Mouse (Mus musculus) heart, embryonic 12.5 days (tissue): ENCODE data around the gene Gpr152. TPM values are rescaled to one million over a fixed set of nuclear protein-coding genes. Genes with fewer than 3 reads are reported as not detected.

Experiments used
- ATAC-seq: fragments of 200-750 bp; cut with Nextera tagmentation; 2 replicates; pipeline ENCODE4 v1.8.0; 2017; ENCODE audit warnings: moderate TSS enrichment, moderate library complexity; ENCODE audit not compliant: insufficient number of reproducible peaks, low FRiP score
- H3K27ac ChIP-seq: fragments of 300-500 bp; sonication (generic); 2 replicates; pipeline ENCODE4 v1.5.1; 2016; ENCODE audit warnings: mild to moderate bottlenecking, moderate library complexity; ENCODE audit not compliant: poor library complexity, severe bottlenecking
- H3K27me3 ChIP-seq: fragments of 300-500 bp; sonication (generic); replicated peaks from 2 replicates; pipeline ENCODE4 v1.6.1; 2016; ENCODE audit warnings: mild to moderate bottlenecking, moderate library complexity
- H3K36me3 ChIP-seq: fragments of 300-500 bp; sonication (generic); 2 replicates; pipeline ENCODE4 v1.6.1; 2016; ENCODE audit warnings: mild to moderate bottlenecking, moderate library complexity
- H3K4me1 ChIP-seq: fragments of 300-500 bp; sonication (generic); replicated peaks from 2 replicates; pipeline ENCODE4 v1.6.1; 2016; ENCODE audit warnings: mild to moderate bottlenecking
- H3K4me2 ChIP-seq: fragments of 300-500 bp; sonication (generic); 2 replicates; pipeline ENCODE4 v1.6.1; 2016; ENCODE audit warnings: mild to moderate bottlenecking, moderate library complexity
- H3K4me3 ChIP-seq: fragments of 300-500 bp; sonication (generic); 2 replicates; pipeline ENCODE4 v1.5.1; 2016; ENCODE audit warnings: mild to moderate bottlenecking
- H3K9ac ChIP-seq: fragments of 300-500 bp; sonication (generic); 2 replicates; pipeline ENCODE4 v1.6.1; 2016; ENCODE audit warnings: mild to moderate bottlenecking, moderate library complexity
- H3K9me3 ChIP-seq: fragments of 300-500 bp; sonication (generic); replicated peaks from 2 replicates; pipeline ENCODE4 v1.6.1; 2016; ENCODE audit warnings: mild to moderate bottlenecking, moderate library complexity
- WGBS: fragments of 180-500 bp; shearing (Covaris S2); methylation state at CpG from one replicate; pipeline ENCODE4 v1.1.7; 2016; 5-methylcytosine and 5-hydroxymethylcytosine counted together
- polyA plus RNA-seq: library from polyadenylated mRNA; unstranded; fragments of >200 nt; fragmentation: Nextera tagmentation; extraction: Ambion mirVana; gene quantifications from 2 replicates; pipeline ENCODE4 v1.2.1, GENCODE M21; 2016

The Gpr152 gene
- polyA plus RNA-seq, 1 experiment from 2014 or later, result not detected

GRCm38 (mm10) chr19:4194021-4194724 lies 54.6 kb downstream of the Gpr152 start:
- 73% methylated on average over 8 of the region's 8 CpGs for WGBS
- no peak for ATAC-seq
- H3K4me2 ChIP-seq, result 0 out of 2 replicates have a peak overlapping the region, but pooled peaks have one; percentile 86

GRCm38 (mm10) chr19:4194776-4195650 lies 55.4 kb downstream of the Gpr152 start:
- Histone ChIP-seq H3K4me2 (no peak overlapping the region), H3K27ac (no peak overlapping the region), H3K4me3 (no peak overlapping the region), H3K36me3 (peaks cover 67% of the 10 kb centered on the region), H3K4me1 (peaks cover 45% of the 10 kb centered on the region), H3K9me3 (no peaks in the 10 kb centered on the region), H3K27me3 (no peaks in the 10 kb centered on the region), H3K9ac (0 out of 2 replicates have a peak overlapping the region, but pooled peaks have one; percentile 14)
- no peak for ATAC-seq
- WGBS, result 71% methylated on average over 12 of the region's 12 CpGs

More at GRCm38 (mm10) chr19:4194021-4194724, 54.6 kb downstream of the Gpr152 start:
- Histone ChIP-seq H3K36me3 (peaks cover 60% of the 10 kb centered on the region), H3K9me3 (no peaks in the 10 kb centered on the region), H3K27me3 (no peaks in the 10 kb centered on the region), H3K4me3 (no peak overlapping the region), H3K4me1 (peaks cover 42% of the 10 kb centered on the region), H3K9ac (peak overlapping the region; percentile 92; the same call in 1 of the 2 replicates), H3K27ac (no peak overlapping the region)

Other genes starting within 250 kb of the Gpr152 start
- gene Tcirg1, start 232.7 kb upstream of the Gpr152 start, polyA plus RNA-seq, result 22.3 and 26.1 TPM in 2 replicates
- 298 and 324 TPM in 2 replicates for gene Ndufs8, start 227.0 kb upstream of the Gpr152 start, polyA plus RNA-seq
- 2.0 and 2.3 TPM in 2 replicates for gene Aldh3b1, start 210.0 kb upstream of the Gpr152 start, polyA plus RNA-seq
- gene Unc93b1, start 204.6 kb upstream of the Gpr152 start, polyA plus RNA-seq, result 7.8 and 8.9 TPM in 2 replicates
- not detected in 2 replicates for gene Aldh3b3, start 181.1 kb upstream of the Gpr152 start, polyA plus RNA-seq
- gene Aldh3b2, start 167.5 kb upstream of the Gpr152 start, polyA plus RNA-seq, result 0.40 and 0.86 TPM in 2 replicates
- 9.3 and 9.5 TPM in 2 replicates for gene Acy3, start 153.2 kb upstream of the Gpr152 start, polyA plus RNA-seq
- gene Tbx10, start 147.0 kb upstream of the Gpr152 start, polyA plus RNA-seq, result not detected in 2 replicates
- gene Nudt8, start 139.2 kb upstream of the Gpr152 start, polyA plus RNA-seq, result 41.0 and 44.7 TPM in 2 replicates
- gene Gm49405, start 139.2 kb upstream of the Gpr152 start, polyA plus RNA-seq, result 4.2 and 4.6 TPM in 2 replicates
- gene Doc2g, start 136.5 kb upstream of the Gpr152 start, polyA plus RNA-seq, result 74.6 and 84.9 TPM in 2 replicates
- 402 and 417 TPM in 2 replicates for gene Ndufv1, start 127.0 kb upstream of the Gpr152 start, polyA plus RNA-seq
- 346 and 369 TPM in 2 replicates for gene Gstp1, start 101.8 kb upstream of the Gpr152 start, polyA plus RNA-seq
- gene Gstp2, start 93.8 kb upstream of the Gpr152 start, polyA plus RNA-seq, result 3.6 and 7.1 TPM in 2 replicates
- 0.69 TPM in 1 of 2 replicates, not detected in the other for gene Gstp3, start 80.2 kb upstream of the Gpr152 start, polyA plus RNA-seq
- not detected in 2 replicates for gene Cabp2, start 58.2 kb upstream of the Gpr152 start, polyA plus RNA-seq
- gene Cdk2ap2, start 42.6 kb upstream of the Gpr152 start, polyA plus RNA-seq, result 54.4 and 57.6 TPM in 2 replicates
- 23.3 and 23.5 TPM in 2 replicates for gene Pitpnm1, start 39.8 kb upstream of the Gpr152 start, polyA plus RNA-seq
- 80.4 and 82.6 TPM in 2 replicates for gene Aip, start 13.9 kb upstream of the Gpr152 start, polyA plus RNA-seq
- gene Cabp4, start 4.2 kb downstream of the Gpr152 start, polyA plus RNA-seq, result 0.13 TPM in 1 of 2 replicates, not detected in the other
- gene Coro1b, start 8.8 kb downstream of the Gpr152 start, polyA plus RNA-seq, result 115 and 122 TPM in 2 replicates
- 0.73 and 1.1 TPM in 2 replicates for gene Ptprcap, start 13.8 kb downstream of the Gpr152 start, polyA plus RNA-seq
- 52.9 and 55.7 TPM in 2 replicates for gene Rps6kb2, start 23.6 kb downstream of the Gpr152 start, polyA plus RNA-seq
- gene Carns1, start 35.7 kb downstream of the Gpr152 start, polyA plus RNA-seq, result 2.5 and 3.6 TPM in 2 replicates
- gene Tbc1d10c, start 51.5 kb downstream of the Gpr152 start, polyA plus RNA-seq, result 1.5 and 1.6 TPM in 2 replicates
- 627 and 649 TPM in 2 replicates for gene Ppp1ca, start 52.3 kb downstream of the Gpr152 start, polyA plus RNA-seq
- 22.6 and 23.1 TPM in 2 replicates for gene Rad9a, start 61.9 kb downstream of the Gpr152 start, polyA plus RNA-seq
- 1.3 and 1.4 TPM in 2 replicates for gene Clcf1, start 74.5 kb downstream of the Gpr152 start, polyA plus RNA-seq
- not detected in 2 replicates for gene AC109138.7, start 74.6 kb downstream of the Gpr152 start, polyA plus RNA-seq
- gene Pold4, start 92.1 kb downstream of the Gpr152 start, polyA plus RNA-seq, result 16.6 and 19.4 TPM in 2 replicates
- 4.5 and 4.7 TPM in 2 replicates for gene Ssh3, start 129.4 kb downstream of the Gpr152 start, polyA plus RNA-seq
- gene Ankrd13d, start 143.3 kb downstream of the Gpr152 start, polyA plus RNA-seq, result 1.6 and 2.0 TPM in 2 replicates
- 12.6 and 15.6 TPM in 2 replicates for gene Grk2, start 166.4 kb downstream of the Gpr152 start, polyA plus RNA-seq